Mouse (Mus musculus): Measurements from ENCODE around the gene Irx4. TPM values are rescaled to one million over a fixed set of nuclear protein-coding genes. Genes with fewer than 3 reads are reported as not detected.

Gene Irx4
- total and polyA plus RNA-seq, 3 experiments: not detected

DNA sequence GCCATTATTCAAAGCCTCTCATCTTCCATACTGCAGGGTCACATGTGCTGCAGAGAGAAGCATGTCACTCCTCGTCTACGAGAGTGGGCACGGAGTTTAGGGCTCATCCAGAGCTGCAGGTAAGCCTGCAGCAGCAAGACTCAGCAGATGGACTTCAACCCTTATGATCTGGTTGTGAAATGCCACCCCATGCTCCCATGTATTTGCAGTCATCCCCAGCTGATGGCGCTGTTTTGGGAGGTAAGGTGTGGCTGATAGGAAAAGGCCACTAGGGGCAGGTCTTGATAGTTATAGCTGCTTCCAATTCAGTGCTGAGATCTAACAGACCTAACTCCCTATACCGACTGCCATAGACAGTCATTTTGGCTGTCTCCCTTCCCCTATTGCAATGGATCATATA, 8.3 kb upstream of the Irx4 start:
- Histone ChIP-seq H3K27ac (ENCODE audit: control insufficient read depth, low read depth, low read length) (no peak overlapping the region), H3K36me3 (ENCODE audit: control insufficient read depth in 1 of 2, insufficient read depth in 2 of 2, low read length in 2 of 2) (no peaks in the 10 kb centered on the region), H3K4me3 (ENCODE audit: control insufficient read depth in 1 of 2, insufficient read depth in 1 of 2, low read depth in 2 of 2, low read length in 2 of 2) (no peak overlapping the region), H3K27me3 (ENCODE audit: control insufficient read depth in 1 of 2, insufficient read depth in 2 of 2, low read length in 2 of 2) (no peaks in the 10 kb centered on the region), H3K9me3 (replicated peaks; ENCODE audit: insufficient read depth, low read length) (no peaks in the 10 kb centered on the region), H3K79me2 (ENCODE audit: control insufficient read depth, insufficient read depth, low read length, poor library complexity) (no peaks in the 10 kb centered on the region), H3K9ac (ENCODE audit: control insufficient read depth, low read depth, low read length, poor library complexity, severe bottlenecking) (no peak overlapping the region), H3K4me1 (ENCODE audit: control insufficient read depth in 1 of 2, insufficient read depth in 2 of 2, low read length in 2 of 2) (no peaks in the 10 kb centered on the region)
- no peak for TF ChIP-seq EP300 (IDR thresholded peaks at IDR 0.05; ENCODE audit: low read depth in 1 of 2, low read length in 2 of 2)
- no peak for TF ChIP-seq CHD2 (IDR thresholded peaks at IDR 0.05; ENCODE audit: low read length)
- TF ChIP-seq TAL1 (IDR thresholded peaks at IDR 0.05; ENCODE audit: low read length): no peak
- TF ChIP-seq MXI1 (IDR thresholded peaks at IDR 0.05; ENCODE audit: low read depth, low read length): no peak
- TF ChIP-seq CTCF (IDR thresholded peaks at IDR 0.05 in 2 of 3, conservative IDR thresholded peaks at IDR 0.05 in 1 of 3; ENCODE audit: control insufficient read depth in 1 of 3, insufficient read depth in 1 of 3, low read depth in 2 of 3, low read length in 3 of 3, poor library complexity in 1 of 3, severe bottlenecking in 1 of 3): no peak; a peak in 1 of 6 replicates
- no peak for TF ChIP-seq KAT2A (conservative IDR thresholded peaks at IDR 0.05; ENCODE audit: low read depth, low read length)
- no peak for TF ChIP-seq MAFK (IDR thresholded peaks at IDR 0.05; ENCODE audit: borderline replicate concordance, low read depth, low read length)
- no peak for DNase-seq (ENCODE audit: low read depth, low spot score)

DNA sequence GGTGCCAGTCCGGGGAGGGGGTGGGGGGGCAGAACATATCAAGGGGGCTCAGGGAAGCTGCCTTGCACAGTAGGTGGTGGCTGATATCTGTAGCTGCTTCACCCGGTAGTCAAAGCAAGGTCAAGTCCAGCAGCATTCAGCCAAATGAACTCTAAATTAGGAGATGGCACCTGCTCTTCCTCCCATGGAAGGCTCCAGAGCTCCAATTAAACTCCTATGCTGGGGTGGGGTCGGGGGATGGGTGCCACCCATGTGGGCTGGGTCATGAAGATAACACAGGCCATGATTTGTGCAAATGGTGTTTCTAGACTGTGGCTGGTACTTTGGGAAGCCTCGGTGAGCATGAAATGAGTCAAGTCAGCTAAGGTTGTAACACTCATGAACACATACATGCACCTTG, 1.9 kb upstream of the Irx4 start:
- no peak for DNase-seq (ENCODE audit: low read depth, low spot score)
- H3K27me3 ChIP-seq (ENCODE audit: control insufficient read depth in 1 of 2, insufficient read depth in 2 of 2, low read length in 2 of 2): no peaks in the 10 kb centered on the region
- H3K4me1 ChIP-seq (ENCODE audit: control insufficient read depth in 1 of 2, insufficient read depth in 2 of 2, low read length in 2 of 2): no peaks in the 10 kb centered on the region
- no peaks in the 10 kb centered on the region for H3K36me3 ChIP-seq (ENCODE audit: control insufficient read depth in 1 of 2, insufficient read depth in 2 of 2, low read length in 2 of 2)
- no peak overlapping the region for H3K4me3 ChIP-seq (ENCODE audit: control insufficient read depth in 1 of 2, insufficient read depth in 1 of 2, low read depth in 2 of 2, low read length in 2 of 2)
- no peaks in the 10 kb centered on the region for H3K79me2 ChIP-seq (ENCODE audit: control insufficient read depth, insufficient read depth, low read length, poor library complexity)
- TF ChIP-seq RAD21 (IDR thresholded peaks at IDR 0.05; ENCODE audit: low read depth, low read length): no peak
- TF ChIP-seq CTCF (IDR thresholded peaks at IDR 0.05 in 2 of 3, conservative IDR thresholded peaks at IDR 0.05 in 1 of 3; ENCODE audit: control insufficient read depth in 1 of 3, insufficient read depth in 1 of 3, low read depth in 2 of 3, low read length in 3 of 3, poor library complexity in 1 of 3, severe bottlenecking in 1 of 3): no peak
- no peak for TF ChIP-seq EP300 (IDR thresholded peaks at IDR 0.05; ENCODE audit: low read depth in 1 of 2, low read length in 2 of 2)
- TF ChIP-seq BHLHE40 (IDR thresholded peaks at IDR 0.05; ENCODE audit: borderline replicate concordance, low read depth, low read length): no peak
- TF ChIP-seq ZMIZ1 (IDR thresholded peaks at IDR 0.05; ENCODE audit: low read depth, low read length): no peak
- H3K9me3 ChIP-seq (replicated peaks; ENCODE audit: insufficient read depth, low read length): no peaks in the 10 kb centered on the region
- no peak overlapping the region for H3K27ac ChIP-seq (ENCODE audit: control insufficient read depth, low read depth, low read length)
- no peak overlapping the region for H3K9ac ChIP-seq (ENCODE audit: control insufficient read depth, low read depth, low read length, poor library complexity, severe bottlenecking)

DNA sequence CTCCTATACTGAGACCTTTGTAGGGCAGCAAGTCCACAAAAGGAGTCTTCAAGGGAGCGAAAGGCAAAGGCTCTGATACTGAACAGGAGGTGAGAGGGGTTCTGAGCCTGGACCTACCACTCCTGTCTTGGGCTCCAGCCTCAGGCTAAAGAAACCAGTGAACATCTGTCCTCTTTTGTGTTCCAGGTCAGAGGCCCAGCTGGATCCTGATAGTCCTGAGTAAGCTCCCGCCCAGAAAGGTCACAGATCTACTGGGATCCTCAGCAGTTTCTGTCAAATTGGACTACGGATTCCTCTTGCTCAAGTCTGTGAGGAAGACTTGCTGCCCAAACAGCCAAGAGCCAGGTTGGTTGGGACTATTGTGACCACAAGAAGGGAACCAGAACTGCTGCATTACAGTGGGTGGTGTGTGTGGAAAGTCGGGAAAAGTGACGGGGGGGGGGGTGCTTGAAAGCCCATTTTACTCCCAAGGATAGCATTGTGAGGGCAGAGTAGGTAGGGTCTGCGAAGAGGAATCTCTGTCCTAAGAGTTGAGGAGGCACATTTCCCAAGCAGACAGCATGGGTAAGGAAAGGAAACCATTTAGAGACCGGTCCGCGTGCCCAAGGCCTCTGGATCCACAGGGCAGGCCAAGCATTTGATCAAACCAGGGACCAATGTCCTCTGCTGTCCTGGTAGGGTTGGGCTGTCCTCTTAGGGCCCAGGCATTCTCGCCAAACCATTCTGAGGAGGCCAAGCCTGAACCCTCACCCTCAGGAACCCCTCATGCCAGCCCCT, 514 bp upstream of the Irx4 start:
- DNase-seq (ENCODE audit: low read depth, low spot score): no peak
- H3K27ac ChIP-seq (ENCODE audit: control insufficient read depth, low read depth, low read length): no peak overlapping the region
- H3K27me3 ChIP-seq (ENCODE audit: control insufficient read depth in 1 of 2, insufficient read depth in 2 of 2, low read length in 2 of 2): no peaks in the 10 kb centered on the region
- no peaks in the 10 kb centered on the region for H3K4me1 ChIP-seq (ENCODE audit: control insufficient read depth in 1 of 2, insufficient read depth in 2 of 2, low read length in 2 of 2)
- no peaks in the 10 kb centered on the region for H3K79me2 ChIP-seq (ENCODE audit: control insufficient read depth, insufficient read depth, low read length, poor library complexity)
- H3K9me3 ChIP-seq (replicated peaks; ENCODE audit: insufficient read depth, low read length): no peaks in the 10 kb centered on the region
- no peak overlapping the region for H3K9ac ChIP-seq (ENCODE audit: control insufficient read depth, low read depth, low read length, poor library complexity, severe bottlenecking)
- TF ChIP-seq BHLHE40 (IDR thresholded peaks at IDR 0.05; ENCODE audit: borderline replicate concordance, low read depth, low read length): no peak
- no peak for TF ChIP-seq POLR2AphosphoS2 (IDR thresholded peaks at IDR 0.05; ENCODE audit: low read length)
- no peak for TF ChIP-seq ZC3H11A (IDR thresholded peaks at IDR 0.05; ENCODE audit: low read depth, low read length)
- TF ChIP-seq USF1 (IDR thresholded peaks at IDR 0.05; ENCODE audit: low read depth, low read length): no peak
- no peak for TF ChIP-seq UBTF (IDR thresholded peaks at IDR 0.05; ENCODE audit: borderline replicate concordance, insufficient read depth, low read depth, low read length)
- TF ChIP-seq HCFC1 (IDR thresholded peaks at IDR 0.05; ENCODE audit: low read depth, low read length): no peak
- no peak for TF ChIP-seq KAT2A (conservative IDR thresholded peaks at IDR 0.05; ENCODE audit: low read depth, low read length)
- TF ChIP-seq RAD21 (IDR thresholded peaks at IDR 0.05; ENCODE audit: low read depth, low read length): no peak
- TF ChIP-seq ZNF384 (IDR thresholded peaks at IDR 0.05; ENCODE audit: low read depth, low read length): no peak
- no peak for TF ChIP-seq TCF12 (IDR thresholded peaks at IDR 0.05; ENCODE audit: low read depth, low read length)
- no peak for TF ChIP-seq CTCF (IDR thresholded peaks at IDR 0.05 in 2 of 3, conservative IDR thresholded peaks at IDR 0.05 in 1 of 3; ENCODE audit: control insufficient read depth in 1 of 3, insufficient read depth in 1 of 3, low read depth in 2 of 3, low read length in 3 of 3, poor library complexity in 1 of 3, severe bottlenecking in 1 of 3)
- TF ChIP-seq NELFE (IDR thresholded peaks at IDR 0.05; ENCODE audit: low read depth, low read length): no peak
- TF ChIP-seq MAZ (IDR thresholded peaks at IDR 0.05; ENCODE audit: low read depth, low read length): no peak
- TF ChIP-seq GABPA (IDR thresholded peaks at IDR 0.05; ENCODE audit: low read depth, low read length): no peak
- no peak for TF ChIP-seq ZKSCAN1 (IDR thresholded peaks at IDR 0.05; ENCODE audit: low read depth, low read length)
- TF ChIP-seq E2F4 (IDR thresholded peaks at IDR 0.05; ENCODE audit: borderline replicate concordance, low read depth, low read length): no peak
- H3K4me3 ChIP-seq (ENCODE audit: control insufficient read depth in 1 of 2, insufficient read depth in 1 of 2, low read depth in 2 of 2, low read length in 2 of 2): no peak overlapping the region
- H3K36me3 ChIP-seq (ENCODE audit: control insufficient read depth in 1 of 2, insufficient read depth in 2 of 2, low read length in 2 of 2): no peaks in the 10 kb centered on the region
